Mouse (Mus musculus): ENCODE data around the gene Pnmt.

The Pnmt gene

GRCm38 (mm10) chr11:98357396-98358160, 28.7 kb upstream of the Pnmt start:
- 17% methylated on average over 13 of the region's 13 CpGs for WGBS

- WGBS: under 1% methylated on average over 59 of the region's 60 CpGs
Measured at GRCm38 (mm10) chr11:98358161-98359083, 27.8 kb upstream of the Pnmt start, which contains the start of gene Stard3. Gene Stard3, plus strand, starts transcription at chr11:98358368.

GRCm38 (mm10) chr11:98360866-98361521, 25.3 kb upstream of the Pnmt start:
- WGBS: 43% methylated on average over 9 of the region's 9 CpGs

GRCm38 (mm10) chr11:98363817-98364216, 22.4 kb upstream of the Pnmt start:
- WGBS: 83% methylated on average over 5 of the region's 5 CpGs

GRCm38 (mm10) chr11:98364410-98364809, 21.8 kb upstream of the Pnmt start:
- 97% methylated on average over 5 of the region's 5 CpGs for WGBS

- WGBS: 60% methylated on average over 10 of the region's 10 CpGs
Measured at GRCm38 (mm10) chr11:98366290-98366689, 20.0 kb upstream of the Pnmt start.

GRCm38 (mm10) chr11:98367171-98367862, 18.9 kb upstream of the Pnmt start:
- WGBS: 41% methylated on average over 10 of the region's 10 CpGs

GRCm38 (mm10) chr11:98367863-98368186, 18.4 kb upstream of the Pnmt start:
- WGBS: 65% methylated on average over 7 of the region's 7 CpGs

- WGBS: 35% methylated on average over 6 of the region's 6 CpGs
Measured at GRCm38 (mm10) chr11:98369337-98369736, 16.9 kb upstream of the Pnmt start.

- 64% methylated on average over 2 of the region's 2 CpGs for WGBS
Measured at GRCm38 (mm10) chr11:98370588-98370987, 15.7 kb upstream of the Pnmt start.

GRCm38 (mm10) chr11:98371556-98372240, 14.6 kb upstream of the Pnmt start:
- 53% methylated on average over 10 of the region's 10 CpGs for WGBS

GRCm38 (mm10) chr11:98372406-98372805, 13.8 kb upstream of the Pnmt start:
- WGBS: 19% methylated on average over 2 of the region's 2 CpGs

GRCm38 (mm10) chr11:98373244-98373643, 13.0 kb upstream of the Pnmt start:
- 64% methylated on average over 6 of the region's 6 CpGs for WGBS

GRCm38 (mm10) chr11:98374266-98374665, 12.0 kb upstream of the Pnmt start:
- WGBS: 88% methylated on average over 8 of the region's 8 CpGs

- WGBS: 49% methylated on average over 5 of the region's 5 CpGs
Measured at GRCm38 (mm10) chr11:98376756-98377155, 9.5 kb upstream of the Pnmt start.

GRCm38 (mm10) chr11:98377787-98378186, 8.5 kb upstream of the Pnmt start:
- 82% methylated on average over 11 of the region's 11 CpGs for WGBS

GRCm38 (mm10) chr11:98379379-98379778, 6.9 kb upstream of the Pnmt start:
- 85% methylated on average over 7 of the region's 7 CpGs for WGBS

GRCm38 (mm10) chr11:98380106-98380505, 6.1 kb upstream of the Pnmt start:
- 67% methylated on average over 6 of the region's 6 CpGs for WGBS

- WGBS: 88% methylated on average over 2 of the region's 2 CpGs
Measured at GRCm38 (mm10) chr11:98381651-98382050, 4.6 kb upstream of the Pnmt start.

GRCm38 (mm10) chr11:98382405-98382804, 3.8 kb upstream of the Pnmt start:
- 73% methylated on average over 2 of the region's 2 CpGs for WGBS

Measured in cerebral cortex, adult 2 months (tissue).